Mouse (Mus musculus) MEL (cell line): Measurements from ENCODE around the gene Zfp740. TPM values are rescaled to one million over a fixed set of nuclear protein-coding genes. Genes with fewer than 3 reads are reported as not detected.
"Not testable (repeated sequence)": the region's sequence is repeated elsewhere in the genome, so short reads cannot be mapped to it uniquely, and the experiment has no call there.

Experiments
- DNase-seq: peaks from one replicate; pipeline ENCODE4 v3.0.0; 2011; ENCODE audit warnings: low read depth, low spot score
- H3K27ac ChIP-seq: 2 replicates; pipeline ENCODE4 v1.5.1; 2012; ENCODE audit warnings: low read depth, mild to moderate bottlenecking, control low read depth, low read length, moderate library complexity; ENCODE audit not compliant: control insufficient read depth
- H3K27me3 ChIP-seq, 2 experiments: fragments of 150-350 bp in 1 of 2; sonication (generic) in 1 of 2; 2 replicates each; pipeline ENCODE4 v1.6.1; 2012; ENCODE audit warnings: low read length in 2 of 2, mild to moderate bottlenecking in 2 of 2, improper control_type of control experiment in 1 of 2, moderate library complexity in 1 of 2; ENCODE audit not compliant: insufficient read depth in 2 of 2, control insufficient read depth in 1 of 2
- H3K36me3 ChIP-seq, 2 experiments: 2 replicates each; pipeline ENCODE4 v1.6.1; 2012 to 2014; ENCODE audit warnings: low read length in 2 of 2, improper control_type of control experiment in 1 of 2, inconsistent platforms in 1 of 2, mild to moderate bottlenecking in 1 of 2; ENCODE audit not compliant: insufficient read depth in 2 of 2, control insufficient read depth in 1 of 2
- H3K4me1 ChIP-seq, 2 experiments: fragments of 150-350 bp in 1 of 2; sonication (generic) in 1 of 2; 2 replicates each; pipeline ENCODE4 v1.6.1; 2012; ENCODE audit warnings: low read length in 2 of 2, improper control_type of control experiment in 1 of 2, mild to moderate bottlenecking in 1 of 2; ENCODE audit not compliant: insufficient read depth in 2 of 2, control insufficient read depth in 1 of 2
- H3K4me3 ChIP-seq, 2 experiments: fragments of 150-350 bp in 1 of 2; sonication (generic) in 1 of 2; 2 replicates each; pipeline ENCODE4 v1.5.1; 2012; ENCODE audit warnings: low read depth in 2 of 2, low read length in 2 of 2, mild to moderate bottlenecking in 2 of 2, moderate library complexity in 2 of 2, control low read depth in 1 of 2, improper control_type of control experiment in 1 of 2; ENCODE audit not compliant: control insufficient read depth in 1 of 2, insufficient read depth in 1 of 2
- H3K79me2 ChIP-seq: 2 replicates; pipeline ENCODE4 v1.6.1; 2012; ENCODE audit warnings: mild to moderate bottlenecking, low read length, moderate library complexity; ENCODE audit not compliant: control insufficient read depth, poor library complexity, insufficient read depth
- H3K9ac ChIP-seq: 2 replicates; pipeline ENCODE4 v1.6.1; 2012; ENCODE audit warnings: low read depth, mild to moderate bottlenecking, control low read depth, low read length, moderate library complexity; ENCODE audit not compliant: control insufficient read depth, poor library complexity, severe bottlenecking
- H3K9me3 ChIP-seq: fragments of 150-350 bp; sonication (generic); replicated peaks from 2 replicates; pipeline ENCODE4 v1.6.1; 2012; ENCODE audit warnings: mild to moderate bottlenecking, low read length, improper control_type of control experiment, moderate library complexity; ENCODE audit not compliant: insufficient read depth
- CHD2 ChIP-seq: IDR thresholded peaks from 2 replicates; pipeline ENCODE4 v1.6.1; 2011; ENCODE audit warnings: low read length, improper control_type of control experiment
- CTCF ChIP-seq, 3 experiments: IDR thresholded peaks in 2 of 3; conservative IDR thresholded peaks in 1 of 3; 2 replicates each; pipeline ENCODE4 v1.5.1; 2011 to 2012; ENCODE audit warnings: low read length in 3 of 3, low read depth in 2 of 3, mild to moderate bottlenecking in 2 of 3, improper control_type of control experiment in 1 of 3, inconsistent platforms in 1 of 3, mixed read lengths in 1 of 3, moderate library complexity in 1 of 3; ENCODE audit not compliant: control insufficient read depth in 1 of 3, insufficient read depth in 1 of 3, poor library complexity in 1 of 3, severe bottlenecking in 1 of 3
- ETS1 ChIP-seq: IDR thresholded peaks from 2 replicates; pipeline ENCODE4 v1.6.1; 2012; ENCODE audit warnings: low read depth, mild to moderate bottlenecking, inconsistent platforms, low read length, improper control_type of control experiment, moderate library complexity
- GABPA ChIP-seq: IDR thresholded peaks from 2 replicates; pipeline ENCODE4 v1.6.1; 2012; ENCODE audit warnings: low read depth, mild to moderate bottlenecking, inconsistent platforms, low read length, improper control_type of control experiment, moderate library complexity
- JUND ChIP-seq: IDR thresholded peaks from 2 replicates; pipeline ENCODE4 v1.6.1; 2011; ENCODE audit warnings: low read depth, mild to moderate bottlenecking, improper control_type of control experiment, low read length
- KAT2A ChIP-seq: conservative IDR thresholded peaks from 2 replicates; pipeline ENCODE4 v1.6.1; 2012; ENCODE audit warnings: low read depth, low read length, improper control_type of control experiment, inconsistent platforms
- MAFK ChIP-seq: IDR thresholded peaks from 2 replicates; pipeline ENCODE4 v1.6.1; 2011; ENCODE audit warnings: low read depth, mild to moderate bottlenecking, low read length, improper control_type of control experiment, borderline replicate concordance
- MAX ChIP-seq: IDR thresholded peaks from 2 replicates; pipeline ENCODE4 v1.6.1; 2011; ENCODE audit warnings: low read length, improper control_type of control experiment
- MAZ ChIP-seq: IDR thresholded peaks from 2 replicates; pipeline ENCODE4 v1.6.1; 2012; ENCODE audit warnings: low read depth, mild to moderate bottlenecking, inconsistent platforms, low read length, improper control_type of control experiment
- MEF2A ChIP-seq: IDR thresholded peaks from 2 replicates; pipeline ENCODE4 v1.6.1; 2014; ENCODE audit warnings: low read depth, mild to moderate bottlenecking, inconsistent platforms, low read length, improper control_type of control experiment; ENCODE audit not compliant: poor library complexity, insufficient replicate concordance, severe bottlenecking; ENCODE audit errors: extremely low read depth
- MYC ChIP-seq: IDR thresholded peaks from 2 replicates; pipeline ENCODE4 v1.6.1; 2011; ENCODE audit warnings: low read depth, mild to moderate bottlenecking, low read length, improper control_type of control experiment, moderate library complexity
- NELFE ChIP-seq: IDR thresholded peaks from 2 replicates; pipeline ENCODE4 v1.6.1; 2011; ENCODE audit warnings: low read depth, low read length, improper control_type of control experiment
- NRF1 ChIP-seq: IDR thresholded peaks from 2 replicates; pipeline ENCODE4 v1.6.1; 2014; ENCODE audit warnings: low read depth, mild to moderate bottlenecking, inconsistent platforms, low read length, improper control_type of control experiment, moderate library complexity; ENCODE audit not compliant: poor library complexity, insufficient read depth, severe bottlenecking
- POLR2A ChIP-seq, 2 experiments: IDR thresholded peaks; 2 replicates each; pipeline ENCODE4 v1.6.1; 2011 to 2012; ENCODE audit warnings: low read length in 2 of 2, mild to moderate bottlenecking in 2 of 2, control low read depth in 1 of 2, improper control_type of control experiment in 1 of 2, low read depth in 1 of 2, moderate library complexity in 1 of 2; ENCODE audit not compliant: control insufficient read depth in 1 of 2, insufficient read depth in 1 of 2, poor library complexity in 1 of 2
- POLR2AphosphoS2 ChIP-seq: IDR thresholded peaks from 2 replicates; pipeline ENCODE4 v1.6.1; 2011; ENCODE audit warnings: low read length, improper control_type of control experiment
- POLR2AphosphoS5 ChIP-seq: IDR thresholded peaks from 2 replicates; pipeline ENCODE4 v1.6.1; 2012; ENCODE audit warnings: low read depth, borderline replicate concordance, mild to moderate bottlenecking, inconsistent platforms, low read length, moderate library complexity, mixed read lengths
- RAD21 ChIP-seq: IDR thresholded peaks from 2 replicates; pipeline ENCODE4 v1.6.1; 2011; ENCODE audit warnings: mild to moderate bottlenecking, low read depth, low read length, improper control_type of control experiment
- RCOR1 ChIP-seq: IDR thresholded peaks from 2 replicates; pipeline ENCODE4 v1.6.1; 2012; ENCODE audit warnings: low read depth, mild to moderate bottlenecking, inconsistent platforms, low read length, improper control_type of control experiment
- TBP ChIP-seq: IDR thresholded peaks from 2 replicates; pipeline ENCODE4 v1.8.0; 2011; ENCODE audit warnings: low read depth, low read length, improper control_type of control experiment
- TCF12 ChIP-seq: IDR thresholded peaks from 2 replicates; pipeline ENCODE4 v1.6.1; 2014; ENCODE audit warnings: low read depth, mild to moderate bottlenecking, inconsistent platforms, low read length, improper control_type of control experiment, moderate library complexity
- USF1 ChIP-seq: IDR thresholded peaks from 2 replicates; pipeline ENCODE4 v1.6.1; 2014; ENCODE audit warnings: low read depth, mild to moderate bottlenecking, inconsistent platforms, low read length, improper control_type of control experiment, moderate library complexity
- ZMIZ1 ChIP-seq: IDR thresholded peaks from 2 replicates; pipeline ENCODE4 v1.6.1; 2012; ENCODE audit warnings: low read depth, mild to moderate bottlenecking, inconsistent platforms, low read length, improper control_type of control experiment, moderate library complexity
- ZNF384 ChIP-seq: IDR thresholded peaks from 2 replicates; pipeline ENCODE4 v1.6.1; 2012; ENCODE audit warnings: low read depth, mild to moderate bottlenecking, inconsistent platforms, low read length, improper control_type of control experiment
- polyA plus RNA-seq, 2 experiments: library from polyadenylated mRNA; stranded (reverse) in 1 of 2; unstranded in 1 of 2; fragments of >175 nt in 1 of 2; fragments of >200 nt in 1 of 2; gene quantifications; 2 replicates each; pipeline versions ENCODE4 v1.2.1 to v1.2.4; 2012; ENCODE audit warnings: low replicate concordance in 2 of 2, low read depth in 1 of 2; ENCODE audit not compliant: insufficient read length in 2 of 2, insufficient read depth in 1 of 2, missing spikeins in 1 of 2
- total RNA-seq: library from RNA; depleted of rRNA; stranded (reverse); fragments of 300-350 nt; gene quantifications from 2 replicates; pipeline ENCODE4 v1.2.3, GENCODE M21; 2012

Gene Zfp740
- total and polyA plus RNA-seq, 3 experiments: 39.9 to 50.1 TPM; not detected in 1

GRCm38 (mm10) chr15:102225619-102226018 is 22.6 kb downstream of the Zfp740 start:
- Histone ChIP-seq H3K36me3 (peaks cover 0 to 14% of the 10 kb centered on the region in 2 experiments; a peak in 2 of 4 replicates), H3K4me1 (peaks cover 8 to 27% of the 10 kb centered on the region in 2 experiments), H3K27ac (peak overlapping the region; percentile 30; the same call in 1 of the 2 replicates)
- DNase-seq, H3K9me3 ChIP-seq, H3K27me3 ChIP-seq, H3K9ac ChIP-seq, H3K4me3 ChIP-seq, H3K79me2 ChIP-seq: not testable (repeated sequence)
- peak; percentile 82 for TF ChIP-seq TBP
- TF ChIP-seq MYC: 0 out of 2 replicates have a peak, but pooled peaks have one; percentile 42
- TF ChIP-seq ZNF384: peak; percentile 75; the same call in 1 of the 2 replicates

- Histone ChIP-seq H3K27ac (no peak overlapping the region), H3K4me3 (no peak overlapping the region), H3K4me1 (peaks cover 22 to 48% of the 10 kb centered on the region in 2 experiments), H3K27me3 (no peaks in the 10 kb centered on the region), H3K9ac (no peak overlapping the region), H3K9me3 (no peaks in the 10 kb centered on the region)
- TF ChIP-seq RAD21 (no peak), GABPA (no peak), CHD2 (no peak), ETS1 (no peak), USF1 (peak; percentile 20; the same call in 1 of the 2 replicates), POLR2AphosphoS2 (no peak), ZMIZ1 (no peak), MAFK (no peak)
- TF ChIP-seq, all 39 proteins: peak for 1
- Histone ChIP-seq H3K79me2 (no peaks in the 10 kb centered on the region), H3K36me3 (peaks cover 0 to 25% of the 10 kb centered on the region in 2 experiments; a peak in 2 of 4 replicates)
- DNase-seq: no peak
Observed at GRCm38 (mm10) chr15:102230408-102231321, 27.6 kb downstream of the Zfp740 start.

GRCm38 (mm10) chr15:102231748-102232147 is 28.7 kb downstream of the Zfp740 start, which contains the start of gene Itgb7:
TSS of gene Itgb7 (minus strand) at chr15:102231944.
- Histone ChIP-seq H3K9ac (peak within 1 kb of the TSS; percentile 34), H3K36me3 (peaks cover 0 to 24% of the 10 kb centered on the region in 2 experiments; a peak in 2 of 4 replicates), H3K9me3 (no peaks in the 10 kb centered on the region), H3K79me2 (no peaks in the 10 kb centered on the region), H3K27ac (peak within 1 kb of the TSS; percentile 37), H3K4me3 (peak within 1 kb of the TSS; percentile 25 to 35), H3K4me1 (peaks cover 22 to 42% of the 10 kb centered on the region in 2 experiments), H3K27me3 (no peaks in the 10 kb centered on the region)
- peak; percentile 92 for DNase-seq
- TF ChIP-seq POLR2A (IDR thresholded peaks at IDR 0.05; ENCODE audit: control insufficient read depth in 1 of 2, insufficient read depth in 1 of 2, low read depth in 1 of 2, low read length in 2 of 2, poor library complexity in 1 of 2) (peak; percentile 20 to 23; a peak in 1 of 4 replicates), NELFE (no peak), MAZ (peak; percentile 99), CTCF (IDR thresholded peaks at IDR 0.05 in 2 of 3, conservative IDR thresholded peaks at IDR 0.05 in 1 of 3; ENCODE audit: control insufficient read depth in 1 of 3, insufficient read depth in 1 of 3, low read depth in 2 of 3, low read length in 3 of 3, poor library complexity in 1 of 3, severe bottlenecking in 1 of 3) (0 out of 6 replicates have a peak, but pooled peaks of 1 of the 3 experiments have one; percentile 2), RCOR1 (peak; percentile 64), NRF1 (no peak), KAT2A (no peak), MAFK (no peak), RAD21 (no peak), MAX (0 out of 2 replicates have a peak, but pooled peaks have one; percentile 14), POLR2AphosphoS2 (no peak), POLR2AphosphoS5 (no peak), TCF12 (peak; percentile 91), CHD2 (peak; percentile 17; the same call in 1 of the 2 replicates), JUND (0 out of 2 replicates have a peak, but pooled peaks have one; percentile 27), MEF2A (no peak)
